In genomic region chr10:127937428-127938010, GRCm38 (mm10) we compare ENCODE assay signal across 9 mouse cellular contexts. TPM values are rescaled to one million over a fixed set of nuclear protein-coding genes. Genes with fewer than 3 reads are reported as not detected.
A peak's percentile ranks its signal among the peaks of the same experiment; 100 is the strongest.
DNase-seq lines count a peak whose midpoint lies in the region; ATAC-seq and TF ChIP-seq lines count a peak whose summit lies in the region.
"Had no signal": no experiment of that assay in that cellular context is flagged by ENCODE, and none has a peak within 500 bp of the region (broad histone marks: within the 10 kb centered on the region; RNA-seq: fewer than 3 reads in every experiment).

No protein-coding gene starts in this region.

- 0 out of 2 replicates have a peak, but pooled peaks cover 4% of the 10 kb centered on the region for H3K9me3 ChIP-seq in liver, embryonic 12.5 days (replicated peaks)

- H3K4me3 ChIP-seq in liver, adult 2 months (ENCODE audit: insufficient read depth, low read depth, low read length), result no peak overlapping the region
- no peak overlapping the region for H3K4me3 ChIP-seq in liver, embryonic 12.5 days

- H3K27me3 ChIP-seq in liver, adult 2 months (ENCODE audit: control insufficient read depth, insufficient read depth, low read length), result no peaks in the 10 kb centered on the region
- H3K27me3 ChIP-seq in liver, embryonic 12.5 days (replicated peaks), result no peaks in the 10 kb centered on the region

- intact Hi-C loops in heart, postnatal 14 days (cut with DNase I), result loop anchor here (1.0 to 10.0 kb wide), 4 partner anchors 199 to 363 kb away; partner anchors contain the start of gene Stat6
- intact Hi-C loops in left cerebral cortex, postnatal 10 days (cut with DNase I), result loop anchor here (5.0 kb wide), 2 partner anchors 190 to 260 kb away; no protein-coding TSS in a partner anchor

- H3K27ac ChIP-seq in liver, adult 2 months (replicated peaks; ENCODE audit: insufficient read depth, low read depth, low read length), result peak overlapping the region; percentile 87
- H3K27ac ChIP-seq in liver, embryonic 12.5 days, result no peak overlapping the region

- TF ChIP-seq POLR2A in liver, adult 2 months (IDR thresholded peaks at IDR 0.05; ENCODE audit: extremely low read depth, insufficient read depth, low read length), result no peak

- WGBS in liver, adult 2 months, result 0% methylated on average over 2 of the region's 2 CpGs
- 0% methylated on average over 2 of the region's 2 CpGs for WGBS in liver, embryonic 12.5 days (ENCODE audit: insufficient replicate concordance)

- peak; percentile 36 for TF ChIP-seq CTCF in liver, adult 2 months (IDR thresholded peaks at IDR 0.05; ENCODE audit: low read depth, low read length)

- no peak overlapping the region for H3K9ac ChIP-seq in liver, adult 2 months (ENCODE audit: low read depth, low read length)
- H3K9ac ChIP-seq in liver, embryonic 12.5 days, result no peak overlapping the region

- H3K4me2 ChIP-seq in liver, embryonic 12.5 days, result no peak overlapping the region

- ATAC-seq in liver, embryonic 12.5 days, result no peak

- H3K36me3 ChIP-seq in liver, adult 2 months (ENCODE audit: control insufficient read depth, insufficient read depth, low read length), result no peaks in the 10 kb centered on the region
- no peaks in the 10 kb centered on the region for H3K36me3 ChIP-seq in liver, embryonic 12.5 days

- DNase-seq in liver, adult 2 months (ENCODE audit: extremely low read depth, low read depth, low spot score), result peak; percentile 72
- peak; percentile 61 for DNase-seq in ZHBTc4 (ENCODE audit: low read depth, low spot score)
- DNase-seq in cerebellum, postnatal 36 days, result peak; percentile 61 to 75
- DNase-seq in heart, postnatal 14 days, result peak; percentile 67 to 81
- DNase-seq in left cerebral cortex, postnatal 10 days (ENCODE audit: extremely low spot score in 1 of 2, low spot score in 2 of 2), result peak; percentile 57 to 71
- peak; percentile 70 for DNase-seq in naive thymus-derived CD4-positive, alpha-beta T cell, adult 2 months (ENCODE audit: low read depth)
- peak; percentile 53 to 60 for DNase-seq in urinary bladder, postnatal 36 days (ENCODE audit: low spot score in 2 of 2)

- peaks cover 12% of the 10 kb centered on the region; the same call in 1 of the 2 replicates for H3K4me1 ChIP-seq in liver, adult 2 months (ENCODE audit: control insufficient read depth, insufficient read depth, low read length)
- H3K4me1 ChIP-seq in liver, embryonic 12.5 days, result no peaks in the 10 kb centered on the region

- no peaks in the 10 kb centered on the region for H3K79me2 ChIP-seq in liver, adult 2 months (ENCODE audit: control insufficient read depth, insufficient read depth, low read length)

RNA-seq across cellular contexts. Expression of gene Sdr9c7, which starts 39.2 kb away (rescaled TPM):
- 25.6 and 26.9 TPM in 2 replicates for total RNA-seq in liver, adult 2 months (2014; rRNA removed)
- 20.4 and 36.7 TPM in 2 replicates for polyA plus RNA-seq in liver, adult 2 months (2012; rRNA removed)
- polyA plus RNA-seq in liver, embryonic 12.5 days (2016; fragmentation: Nextera tagmentation; extraction: Ambion mirVana), result not detected in 2 replicates
- under 1 TPM in 1 of 2 experiments, not detected in 1; 0.07 TPM for total RNA-seq in heart, postnatal 14 days (2021)
- total RNA-seq in left cerebral cortex, postnatal 10 days (2021), result not detected
- total RNA-seq: neutrophil, adult 5-6 weeks had no signal

RNA-seq across cellular contexts. Expression of gene Rdh7, which starts 48.9 kb away (rescaled TPM):
- 1,124 and 1,219 TPM in 2 replicates for total RNA-seq in liver, adult 2 months (2014; rRNA removed)
- 1,436 and 1,472 TPM in 2 replicates for polyA plus RNA-seq in liver, adult 2 months (2012; rRNA removed)
- 0.07 TPM in 1 of 2 replicates, not detected in the other for polyA plus RNA-seq in liver, embryonic 12.5 days (2016; fragmentation: Nextera tagmentation; extraction: Ambion mirVana)
- not detected for total RNA-seq in heart, postnatal 14 days (2021)
- not detected for total RNA-seq in left cerebral cortex, postnatal 10 days (2021)
- total RNA-seq: neutrophil, adult 5-6 weeks had no signal

Comparison
In these comparisons a context has a peak if more than half of its experiments do, and no peak if none do; other contexts are left out.
1. RNA of gene Sdr9c7, which starts 39.2 kb away (total RNA-seq): 25.6 to 26.9 TPM in liver, adult 2 months; 0.07 TPM in heart, postnatal 14 days and not detected in left cerebral cortex, postnatal 10 days; every median in the first group is over 10 times any median in the second.
2. RNA of gene Rdh7, which starts 48.9 kb away (total RNA-seq): 1,124 to 1,219 TPM in liver, adult 2 months; not detected in heart, postnatal 14 days and not detected in left cerebral cortex, postnatal 10 days; every median in the first group is over 1,000 times any median in the second.
3. Peak in every context shown above with its lines, with median percentiles within 50 percentile points of each other: DNase-seq.